Mouse (Mus musculus): ENCODE results near the gene Cxcl14. TPM values are rescaled to one million over a fixed set of nuclear protein-coding genes. Genes with fewer than 3 reads are reported as not detected.

The Cxcl14 gene
- polyA plus RNA-seq, 1 experiment from 2014 or later: 13.4 TPM

DNA sequence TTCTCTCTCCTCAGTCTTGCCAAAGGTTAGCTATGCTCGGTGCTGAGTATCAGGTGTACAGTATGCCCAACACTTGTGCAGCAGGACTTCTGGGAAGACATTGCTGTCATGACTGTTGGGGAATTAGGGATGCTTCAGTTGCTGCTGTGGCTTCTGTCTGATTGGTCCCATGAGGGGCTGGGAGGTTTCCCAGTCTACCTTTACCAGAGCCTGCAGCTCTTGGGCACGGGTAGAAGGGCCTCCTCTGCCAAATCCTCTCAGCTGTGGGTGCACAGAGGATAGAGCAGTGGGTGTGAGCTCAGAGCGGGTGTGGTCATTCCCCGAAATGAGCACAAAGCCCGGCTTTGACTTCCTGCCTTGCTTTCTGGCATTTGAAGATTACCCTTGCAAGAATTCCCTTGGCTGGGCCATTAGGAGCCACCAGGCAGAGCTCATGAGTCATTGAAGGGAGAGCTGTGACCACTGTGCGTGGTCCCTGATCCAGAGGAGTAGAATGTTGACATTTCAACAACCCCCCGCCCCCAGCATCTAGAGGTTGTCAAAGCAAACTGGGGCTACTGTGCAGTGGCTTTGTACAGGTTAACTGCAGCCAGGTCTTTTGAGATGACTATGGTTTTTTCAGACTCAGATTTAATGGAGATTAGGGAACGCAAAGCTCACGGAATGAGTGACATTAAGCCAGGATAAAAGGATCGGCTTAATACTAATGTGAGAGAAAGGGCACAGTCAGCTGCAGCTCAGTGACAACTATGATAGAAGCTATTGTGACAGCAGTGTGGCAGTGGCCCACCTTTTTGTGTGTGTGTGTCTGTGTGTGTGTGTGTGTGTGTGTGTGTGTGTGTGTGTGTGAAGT, 34.5 kb upstream of the Cxcl14 start:
- WGBS: 50% methylated on average over 10 of the region's 10 CpGs
- Histone ChIP-seq H3K4me3 (ENCODE audit: low read length) (no peak overlapping the region), H3K27me3 (ENCODE audit: control insufficient read depth, insufficient read depth, low read depth, low read length) (no peaks in the 10 kb centered on the region), H3K27ac (ENCODE audit: low read length) (no peak overlapping the region), H3K9me3 (ENCODE audit: control insufficient read depth, low read length) (no peaks in the 10 kb centered on the region), H3K9ac (ENCODE audit: low read length) (no peak overlapping the region), H3K4me1 (replicated peaks; ENCODE audit: control insufficient read depth, insufficient read depth, low read length) (no peaks in the 10 kb centered on the region), H3K4me2 (ENCODE audit: low read depth, low read length) (no peak overlapping the region), H3K36me3 (ENCODE audit: control insufficient read depth, insufficient read depth, low read length) (no peaks in the 10 kb centered on the region)
- no peak for ATAC-seq (ENCODE audit: low read depth)

DNA sequence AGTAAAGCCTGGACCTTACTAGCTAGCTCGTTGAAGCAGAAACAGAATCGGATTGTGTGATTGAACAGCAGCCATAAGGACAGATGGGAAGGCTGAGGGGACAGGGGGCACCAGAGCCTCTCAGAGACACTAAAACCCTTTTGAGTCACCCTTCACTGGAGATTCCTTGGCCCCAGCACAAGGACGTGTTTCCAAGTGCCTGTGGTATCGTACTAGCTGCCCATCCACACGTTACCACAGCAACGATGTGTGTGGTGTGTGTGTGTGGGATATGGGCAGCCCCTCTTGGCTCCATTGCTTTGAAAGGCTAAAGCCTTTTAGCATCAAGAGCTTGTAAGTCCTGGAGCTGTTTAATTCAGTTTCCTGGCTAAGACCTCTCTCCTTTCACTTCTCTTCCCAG, 33.4 kb upstream of the Cxcl14 start:
- Histone ChIP-seq H3K4me1 (replicated peaks; ENCODE audit: control insufficient read depth, insufficient read depth, low read length) (no peaks in the 10 kb centered on the region), H3K27me3 (ENCODE audit: control insufficient read depth, insufficient read depth, low read depth, low read length) (no peaks in the 10 kb centered on the region), H3K27ac (ENCODE audit: low read length) (no peak overlapping the region), H3K36me3 (ENCODE audit: control insufficient read depth, insufficient read depth, low read length) (no peaks in the 10 kb centered on the region), H3K9me3 (ENCODE audit: control insufficient read depth, low read length) (no peaks in the 10 kb centered on the region), H3K9ac (ENCODE audit: low read length) (no peak overlapping the region), H3K4me2 (ENCODE audit: low read depth, low read length) (no peak overlapping the region), H3K4me3 (ENCODE audit: low read length) (no peak overlapping the region)
- ATAC-seq (ENCODE audit: low read depth): no peak
- 64% methylated on average over 6 of the region's 6 CpGs for WGBS

DNA sequence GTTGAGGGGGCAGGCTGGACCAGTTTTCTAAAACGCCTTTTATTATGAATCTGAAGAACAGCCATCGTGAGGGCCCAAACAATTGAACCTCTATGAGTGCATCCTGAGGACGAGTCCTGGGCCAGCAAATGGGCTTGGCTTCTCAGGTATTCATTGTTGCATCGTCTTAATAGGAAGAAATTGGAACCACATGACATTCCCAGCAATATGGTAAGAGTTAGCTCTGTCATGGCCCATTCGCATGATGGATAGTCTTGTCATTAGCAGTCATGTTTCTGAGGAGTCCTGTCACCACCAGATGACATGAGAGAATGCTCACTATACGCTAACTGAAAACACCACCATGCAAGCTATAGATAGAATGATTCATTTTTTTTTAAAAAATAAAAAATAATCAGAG, 32.8 kb upstream of the Cxcl14 start:
- ATAC-seq (ENCODE audit: low read depth): no peak

DNA sequence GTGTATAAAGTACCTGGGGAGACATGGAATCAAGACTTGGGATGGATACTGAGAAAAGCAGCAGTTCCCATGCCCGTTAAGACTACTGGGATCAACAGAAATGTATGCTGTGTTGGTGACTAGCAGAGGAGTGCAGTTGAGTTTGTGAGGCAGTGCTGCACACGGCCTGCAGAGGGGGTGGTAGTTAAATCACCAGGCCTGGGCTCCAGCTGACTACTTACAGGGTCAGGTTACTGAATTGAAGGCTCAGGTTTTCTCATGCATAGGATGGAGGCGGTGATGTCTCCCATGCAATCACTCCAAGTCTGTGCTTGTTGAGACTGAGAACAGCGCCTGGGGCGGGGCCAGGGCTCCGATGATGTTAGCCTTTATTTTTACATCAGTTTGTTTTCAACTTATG, 31.4 kb upstream of the Cxcl14 start:
- no peak overlapping the region for H3K4me2 ChIP-seq (ENCODE audit: low read depth, low read length)
- no peak overlapping the region for H3K27ac ChIP-seq (ENCODE audit: low read length)
- 21% methylated on average over 6 of the region's 6 CpGs for WGBS
- no peaks in the 10 kb centered on the region for H3K9me3 ChIP-seq (ENCODE audit: control insufficient read depth, low read length)
- H3K4me3 ChIP-seq (ENCODE audit: low read length): no peak overlapping the region
- ATAC-seq (ENCODE audit: low read depth): no peak
- H3K27me3 ChIP-seq (ENCODE audit: control insufficient read depth, insufficient read depth, low read depth, low read length): no peaks in the 10 kb centered on the region
- H3K9ac ChIP-seq (ENCODE audit: low read length): no peak overlapping the region
- no peaks in the 10 kb centered on the region for H3K36me3 ChIP-seq (ENCODE audit: control insufficient read depth, insufficient read depth, low read length)
- no peaks in the 10 kb centered on the region for H3K4me1 ChIP-seq (replicated peaks; ENCODE audit: control insufficient read depth, insufficient read depth, low read length)

More for the DNA sequence above, 32.8 kb upstream of the Cxcl14 start:
- Histone ChIP-seq H3K4me3 (ENCODE audit: low read length) (no peak overlapping the region), H3K36me3 (ENCODE audit: control insufficient read depth, insufficient read depth, low read length) (no peaks in the 10 kb centered on the region), H3K27me3 (ENCODE audit: control insufficient read depth, insufficient read depth, low read depth, low read length) (no peaks in the 10 kb centered on the region), H3K9me3 (ENCODE audit: control insufficient read depth, low read length) (no peaks in the 10 kb centered on the region), H3K9ac (ENCODE audit: low read length) (no peak overlapping the region), H3K4me2 (ENCODE audit: low read depth, low read length) (no peak overlapping the region), H3K4me1 (replicated peaks; ENCODE audit: control insufficient read depth, insufficient read depth, low read length) (no peaks in the 10 kb centered on the region), H3K27ac (ENCODE audit: low read length) (no peak overlapping the region)
- 80% methylated on average over 6 of the region's 6 CpGs for WGBS

DNA sequence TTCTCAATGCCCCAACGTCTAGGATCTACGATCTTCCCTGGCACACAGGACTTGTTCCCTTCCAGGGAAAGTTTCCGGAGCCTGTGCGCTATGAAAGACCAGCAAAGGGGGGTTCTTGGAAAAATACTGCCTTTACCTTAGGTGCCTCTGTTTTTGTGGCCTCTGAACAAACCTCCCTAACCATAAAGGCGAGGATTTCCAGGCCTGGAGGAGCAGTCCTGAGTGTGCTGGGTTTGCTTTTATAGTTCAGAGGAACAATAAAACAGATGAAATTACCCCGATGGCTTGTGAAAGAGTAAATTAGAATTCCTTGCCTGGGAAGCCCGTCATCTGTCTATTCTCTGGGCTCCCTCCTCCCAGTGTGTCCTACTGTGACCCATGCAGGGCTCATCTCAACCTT, 25.3 kb upstream of the Cxcl14 start:
- 80% methylated on average over 7 of the region's 7 CpGs for WGBS
- H3K4me1 ChIP-seq (replicated peaks; ENCODE audit: control insufficient read depth, insufficient read depth, low read length): no peaks in the 10 kb centered on the region
- ATAC-seq (ENCODE audit: low read depth): no peak
- no peak overlapping the region for H3K4me3 ChIP-seq (ENCODE audit: low read length)
- H3K27me3 ChIP-seq (ENCODE audit: control insufficient read depth, insufficient read depth, low read depth, low read length): no peaks in the 10 kb centered on the region
- no peaks in the 10 kb centered on the region for H3K9me3 ChIP-seq (ENCODE audit: control insufficient read depth, low read length)
- H3K27ac ChIP-seq (ENCODE audit: low read length): no peak overlapping the region
- no peak overlapping the region for H3K9ac ChIP-seq (ENCODE audit: low read length)
- H3K36me3 ChIP-seq (ENCODE audit: control insufficient read depth, insufficient read depth, low read length): no peaks in the 10 kb centered on the region
- no peak overlapping the region for H3K4me2 ChIP-seq (ENCODE audit: low read depth, low read length)

DNA sequence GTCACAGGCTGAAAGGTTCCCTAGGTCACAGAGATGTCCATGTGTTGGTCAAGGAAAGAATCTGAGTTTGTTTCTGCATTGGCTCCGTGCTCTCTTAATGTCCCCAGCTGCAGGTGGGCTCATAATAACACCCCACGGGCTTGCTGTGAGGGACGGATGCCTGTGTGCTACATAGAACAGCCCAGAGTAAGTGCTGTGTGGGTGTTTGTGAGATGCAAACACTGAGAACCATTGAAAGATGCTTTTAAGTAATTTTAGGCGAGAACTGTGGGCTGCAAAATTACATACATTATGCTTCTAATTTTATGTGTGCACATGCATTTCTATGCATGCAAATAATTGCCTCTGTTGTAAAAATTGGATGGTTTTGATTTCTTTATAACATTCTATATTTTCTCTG, 20.6 kb upstream of the Cxcl14 start:
- no peak overlapping the region for H3K27ac ChIP-seq (ENCODE audit: low read length)
- no peak overlapping the region for H3K4me3 ChIP-seq (ENCODE audit: low read length)
- no peaks in the 10 kb centered on the region for H3K27me3 ChIP-seq (ENCODE audit: control insufficient read depth, insufficient read depth, low read depth, low read length)
- H3K36me3 ChIP-seq (ENCODE audit: control insufficient read depth, insufficient read depth, low read length): no peaks in the 10 kb centered on the region
- no peaks in the 10 kb centered on the region; the same call in 1 of the 2 replicates for H3K4me1 ChIP-seq (replicated peaks; ENCODE audit: control insufficient read depth, insufficient read depth, low read length)
- no peak for ATAC-seq (ENCODE audit: low read depth)
- H3K9ac ChIP-seq (ENCODE audit: low read length): no peak overlapping the region
- H3K4me2 ChIP-seq (ENCODE audit: low read depth, low read length): no peak overlapping the region
- no peaks in the 10 kb centered on the region for H3K9me3 ChIP-seq (ENCODE audit: control insufficient read depth, low read length)
- 76% methylated on average over 4 of the region's 4 CpGs for WGBS

DNA sequence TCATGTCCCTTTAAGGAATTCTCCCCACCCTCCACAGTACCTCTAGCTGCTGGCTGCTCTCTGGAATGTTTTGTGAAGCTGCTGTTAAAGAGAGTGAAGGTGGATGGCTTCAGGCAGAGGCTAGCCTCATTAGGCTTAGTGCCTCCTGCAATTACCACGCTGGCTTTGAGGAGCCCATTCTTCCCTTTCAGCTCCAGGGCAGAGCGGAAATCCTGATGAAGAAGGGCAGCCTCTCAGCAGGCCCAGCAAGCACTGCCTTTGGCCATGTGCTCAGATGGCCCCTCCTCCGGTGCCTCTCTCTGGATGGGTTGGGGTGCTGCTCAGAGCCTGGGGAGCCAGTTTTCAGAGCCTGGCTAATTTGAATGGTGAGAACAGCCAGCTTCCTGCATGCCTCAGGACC, 18.9 kb upstream of the Cxcl14 start:
- Histone ChIP-seq H3K27ac (ENCODE audit: low read length) (no peak overlapping the region), H3K4me3 (ENCODE audit: low read length) (no peak overlapping the region), H3K4me2 (ENCODE audit: low read depth, low read length) (no peak overlapping the region), H3K36me3 (ENCODE audit: control insufficient read depth, insufficient read depth, low read length) (no peaks in the 10 kb centered on the region), H3K9me3 (ENCODE audit: control insufficient read depth, low read length) (peaks cover 4% of the 10 kb centered on the region), H3K9ac (ENCODE audit: low read length) (no peak overlapping the region), H3K27me3 (ENCODE audit: control insufficient read depth, insufficient read depth, low read depth, low read length) (no peaks in the 10 kb centered on the region), H3K4me1 (replicated peaks; ENCODE audit: control insufficient read depth, insufficient read depth, low read length) (no peaks in the 10 kb centered on the region; the same call in 1 of the 2 replicates)
- 54% methylated on average over 3 of the region's 3 CpGs for WGBS
- ATAC-seq (ENCODE audit: low read depth): no peak

DNA sequence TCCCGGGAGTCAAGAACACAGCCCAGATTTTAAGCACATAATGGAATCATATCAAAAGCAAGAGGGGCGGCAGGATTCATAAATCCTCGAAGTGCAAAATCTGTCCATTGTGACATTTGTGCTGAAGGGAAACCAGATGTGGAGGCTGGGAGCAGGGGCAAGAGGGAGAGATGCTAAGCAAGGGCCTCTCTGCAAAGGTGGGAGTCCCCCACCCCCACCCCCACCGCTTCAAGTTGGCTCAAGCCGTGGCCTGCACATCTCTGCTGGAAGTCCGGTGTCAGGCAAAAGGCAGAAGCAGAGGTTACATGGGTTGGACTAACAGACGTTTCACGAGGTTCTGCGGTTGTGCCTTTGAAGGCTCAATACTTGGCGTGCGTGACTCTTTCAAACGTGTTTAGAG, 8.7 kb upstream of the Cxcl14 start:
- H3K36me3 ChIP-seq (ENCODE audit: control insufficient read depth, insufficient read depth, low read length): no peaks in the 10 kb centered on the region
- H3K27ac ChIP-seq (ENCODE audit: low read length): peak overlapping the region; percentile 59; the same call in 1 of the 2 replicates
- ATAC-seq (ENCODE audit: low read depth): peak; percentile 56
- H3K4me3 ChIP-seq (ENCODE audit: low read length): no peak overlapping the region
- H3K4me2 ChIP-seq (ENCODE audit: low read depth, low read length): no peak overlapping the region
- H3K4me1 ChIP-seq (replicated peaks; ENCODE audit: control insufficient read depth, insufficient read depth, low read length): no peaks in the 10 kb centered on the region
- no peak overlapping the region for H3K9ac ChIP-seq (ENCODE audit: low read length)
- 49% methylated on average over 12 of the region's 12 CpGs for WGBS
- H3K9me3 ChIP-seq (ENCODE audit: control insufficient read depth, low read length): no peaks in the 10 kb centered on the region
- no peaks in the 10 kb centered on the region for H3K27me3 ChIP-seq (ENCODE audit: control insufficient read depth, insufficient read depth, low read depth, low read length)

DNA sequence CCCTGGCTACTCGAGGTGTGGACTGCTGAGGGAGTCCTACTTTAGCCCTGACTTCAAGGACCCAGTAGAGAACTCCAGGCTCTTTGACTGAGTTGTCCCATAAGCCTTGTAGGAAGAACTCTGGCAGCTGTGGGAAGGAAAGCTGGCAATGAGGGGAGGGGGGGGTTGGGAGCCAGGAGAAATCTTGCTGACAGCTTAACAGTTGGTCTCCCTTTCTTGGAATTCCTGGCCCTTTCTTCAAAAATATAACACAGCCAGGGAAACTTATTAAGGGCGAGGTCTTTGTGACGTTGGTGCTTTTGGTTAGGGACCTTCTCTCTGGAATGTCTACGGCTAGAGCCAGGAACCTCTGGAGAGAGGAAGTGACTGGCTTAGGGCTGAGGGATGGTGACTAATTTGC, 8.1 kb upstream of the Cxcl14 start:
- Histone ChIP-seq H3K36me3 (ENCODE audit: control insufficient read depth, insufficient read depth, low read length) (no peaks in the 10 kb centered on the region), H3K27me3 (ENCODE audit: control insufficient read depth, insufficient read depth, low read depth, low read length) (no peaks in the 10 kb centered on the region), H3K4me3 (ENCODE audit: low read length) (no peak overlapping the region), H3K9me3 (ENCODE audit: control insufficient read depth, low read length) (no peaks in the 10 kb centered on the region), H3K9ac (ENCODE audit: low read length) (no peak overlapping the region), H3K4me1 (replicated peaks; ENCODE audit: control insufficient read depth, insufficient read depth, low read length) (no peaks in the 10 kb centered on the region), H3K27ac (ENCODE audit: low read length) (0 out of 2 replicates have a peak overlapping the region, but pooled peaks have one; percentile 21), H3K4me2 (ENCODE audit: low read depth, low read length) (no peak overlapping the region)
- 40% methylated on average over 4 of the region's 4 CpGs for WGBS
- ATAC-seq (ENCODE audit: low read depth): peak; percentile 32

All from lung, embryonic 16.5 days (tissue).